Mouse (Mus musculus): Measurements from ENCODE around the gene Fyco1.

GRCm38 (mm10) chr9:123766996-123767395, 84.7 kb downstream of the Fyco1 start:
- no peak for TF ChIP-seq CTCF (IDR thresholded peaks at IDR 0.05; ENCODE audit: low read depth)
- no peak for TF ChIP-seq EP300 (IDR thresholded peaks at IDR 0.05; ENCODE audit: low read depth)
